Mouse (Mus musculus) MEL-GATA-1-ER (cell line): ENCODE data around the gene Pp2d1.

Source experiments
- DNase-seq: peaks from one replicate; pipeline ENCODE4 v3.0.0-alpha.2; 2012; ENCODE audit warnings: low read depth; ENCODE audit errors: extremely low read depth

Pp2d1 gene

DNA sequence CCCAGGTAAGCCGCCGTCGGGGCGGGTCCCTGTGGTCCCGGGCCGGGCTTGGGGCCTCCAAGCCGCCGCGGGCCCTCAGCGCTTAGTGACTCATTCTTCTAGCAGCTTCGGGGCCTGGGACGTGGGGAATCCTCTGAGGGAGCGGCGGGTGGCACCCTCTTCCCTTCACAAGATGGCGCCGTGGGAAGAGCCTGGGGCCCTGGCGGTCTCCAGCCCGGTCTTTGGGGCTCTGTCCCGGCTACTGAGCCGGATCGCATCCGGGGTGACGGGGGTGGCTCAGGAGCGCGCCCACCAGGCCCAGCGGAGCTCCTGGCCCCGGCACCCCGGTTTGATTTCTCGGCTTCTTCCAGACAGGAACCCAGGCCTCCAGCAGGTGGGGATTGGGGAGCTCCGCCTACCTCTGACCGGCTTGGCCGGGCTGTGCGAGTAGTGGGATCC lies 59.6 kb downstream of the Pp2d1 start:
- peak; percentile 20 for DNase-seq

DNA sequence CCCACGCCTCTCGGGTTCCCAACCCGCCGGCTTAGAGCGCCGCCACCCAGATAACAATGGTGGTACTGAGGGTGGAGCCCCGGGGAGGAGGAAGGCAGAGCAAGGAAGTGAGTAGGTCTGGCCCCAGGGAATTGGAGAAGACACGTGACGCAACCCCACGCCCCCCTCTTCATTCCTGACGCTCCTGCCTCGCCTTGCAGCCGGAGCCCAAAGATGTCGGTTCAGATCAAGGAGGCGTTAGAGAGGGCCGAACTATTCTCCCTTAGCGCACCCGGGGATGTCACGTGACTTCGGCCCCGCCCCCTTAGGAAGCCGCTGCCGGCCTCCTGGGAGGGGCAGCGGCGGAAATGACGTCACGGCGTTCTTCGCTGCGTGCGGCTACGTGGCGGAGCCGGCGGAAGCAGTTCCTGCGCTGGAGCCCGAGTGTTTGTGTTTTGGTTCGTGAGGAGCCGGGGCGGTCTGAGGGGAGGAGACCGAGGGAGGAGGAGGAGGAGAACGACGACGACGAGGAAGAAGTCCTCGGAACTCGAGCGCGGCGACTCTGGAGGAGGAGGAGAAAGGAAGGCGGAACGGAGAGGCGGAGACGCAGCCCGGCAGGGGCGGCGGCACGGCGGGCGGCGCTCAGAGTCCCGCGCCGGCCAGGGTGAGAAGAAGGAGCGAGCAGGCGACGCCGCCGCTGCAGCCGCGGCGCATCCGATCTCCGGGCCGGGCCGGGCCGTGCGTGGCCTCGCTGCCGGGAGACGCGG lies 60.2 kb downstream of the Pp2d1 start, which contains the start of gene Rab5a:
TSS of gene Rab5a (plus strand) at position 377 of the 746 bp plus-strand sequence.
- DNase-seq, result peak; percentile 94

DNA sequence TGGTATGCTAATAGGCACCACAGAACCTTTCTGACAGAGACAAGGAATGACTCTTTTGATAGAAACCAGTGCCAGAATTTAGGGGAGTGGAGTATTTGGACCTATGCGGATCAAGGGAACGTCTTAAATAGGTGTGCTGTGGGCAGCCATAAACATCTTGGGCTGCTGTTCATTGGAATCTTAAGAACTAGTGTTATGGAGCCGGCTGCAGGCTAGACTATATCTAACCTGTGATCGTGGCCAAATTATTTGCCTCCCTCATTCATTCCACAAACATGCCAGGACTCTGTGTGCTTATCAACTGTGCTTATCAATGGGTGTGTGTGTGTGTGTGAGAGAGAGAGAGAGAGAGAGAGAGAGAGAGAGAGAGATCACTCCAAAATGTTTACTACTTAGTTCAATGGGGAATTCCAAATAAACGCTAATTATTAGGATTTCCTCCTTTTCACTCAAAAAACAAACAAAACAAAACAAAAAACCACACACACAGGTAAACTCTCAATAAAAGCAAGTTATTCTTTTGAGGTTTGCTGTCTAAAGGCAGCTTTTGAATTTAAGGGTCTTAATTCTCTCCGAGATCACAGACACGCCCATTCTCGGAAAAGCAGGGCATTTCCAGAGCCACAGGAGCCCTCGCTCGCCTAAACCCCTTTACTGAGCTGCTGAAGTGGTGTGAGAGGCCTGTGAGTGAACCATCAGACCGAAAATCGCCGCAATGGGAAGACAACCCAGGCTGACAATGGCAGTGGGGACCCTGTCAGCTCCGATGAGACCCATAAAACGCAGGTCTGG lies 61.0 kb downstream of the Pp2d1 start:
- peak; percentile 15 for DNase-seq

DNA sequence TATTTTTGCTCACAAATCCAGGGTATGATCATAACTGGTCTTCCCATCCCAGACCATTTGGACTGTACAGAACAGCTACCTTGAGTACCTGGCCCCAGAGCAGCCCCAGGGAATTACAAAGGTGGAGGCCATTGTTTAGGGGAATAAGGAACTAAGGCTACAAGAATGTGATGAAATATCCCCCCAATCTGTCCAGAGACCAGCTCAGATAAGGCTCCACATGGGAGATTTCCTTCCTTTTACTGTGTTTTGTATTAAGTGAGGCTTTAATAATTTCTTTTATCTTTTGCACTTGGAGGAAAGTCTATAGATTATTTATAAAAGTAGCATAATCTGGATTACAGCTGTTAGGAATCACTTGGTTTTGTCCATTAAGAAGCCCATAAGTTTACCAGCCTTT lies 70.6 kb downstream of the Pp2d1 start:
- no peak for DNase-seq

DNA sequence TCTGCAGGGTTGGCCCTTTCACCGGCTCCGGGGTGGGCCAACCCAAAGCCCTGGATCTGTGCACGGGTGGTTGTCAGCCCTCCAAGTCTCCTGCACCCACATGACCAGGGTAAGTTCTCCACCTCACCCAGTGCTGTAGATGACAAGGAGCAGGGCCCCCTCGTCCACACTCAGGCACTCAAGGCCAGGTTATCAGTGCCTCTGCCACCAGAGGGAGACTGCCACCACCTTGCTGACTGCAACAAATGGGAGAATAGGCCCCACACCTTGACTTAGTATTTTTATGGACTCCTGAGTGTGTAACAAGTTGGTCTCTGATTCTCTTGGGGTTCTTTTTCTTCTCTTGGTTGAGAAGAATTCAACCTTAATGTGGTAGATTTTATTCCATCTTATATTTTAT lies 73.7 kb downstream of the Pp2d1 start:
- DNase-seq, result no peak

DNA sequence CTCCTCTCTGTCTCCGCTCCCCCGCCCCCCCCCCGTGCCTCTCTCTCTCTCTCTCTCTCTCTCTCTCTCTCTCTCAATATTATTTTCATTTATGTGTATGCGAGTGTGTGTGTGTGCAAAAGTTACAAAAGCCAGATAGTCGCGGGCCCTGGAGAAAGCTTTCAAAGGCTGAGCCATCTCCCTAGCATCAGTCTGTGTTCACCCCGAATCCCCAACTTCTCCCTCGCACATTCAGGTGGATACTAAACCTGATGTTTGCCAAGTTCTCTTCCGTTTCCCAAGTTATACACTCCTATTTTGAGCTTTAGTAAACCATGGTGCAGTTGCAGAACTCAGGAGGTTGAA lies 75.8 kb downstream of the Pp2d1 start:
- no peak for DNase-seq

DNA sequence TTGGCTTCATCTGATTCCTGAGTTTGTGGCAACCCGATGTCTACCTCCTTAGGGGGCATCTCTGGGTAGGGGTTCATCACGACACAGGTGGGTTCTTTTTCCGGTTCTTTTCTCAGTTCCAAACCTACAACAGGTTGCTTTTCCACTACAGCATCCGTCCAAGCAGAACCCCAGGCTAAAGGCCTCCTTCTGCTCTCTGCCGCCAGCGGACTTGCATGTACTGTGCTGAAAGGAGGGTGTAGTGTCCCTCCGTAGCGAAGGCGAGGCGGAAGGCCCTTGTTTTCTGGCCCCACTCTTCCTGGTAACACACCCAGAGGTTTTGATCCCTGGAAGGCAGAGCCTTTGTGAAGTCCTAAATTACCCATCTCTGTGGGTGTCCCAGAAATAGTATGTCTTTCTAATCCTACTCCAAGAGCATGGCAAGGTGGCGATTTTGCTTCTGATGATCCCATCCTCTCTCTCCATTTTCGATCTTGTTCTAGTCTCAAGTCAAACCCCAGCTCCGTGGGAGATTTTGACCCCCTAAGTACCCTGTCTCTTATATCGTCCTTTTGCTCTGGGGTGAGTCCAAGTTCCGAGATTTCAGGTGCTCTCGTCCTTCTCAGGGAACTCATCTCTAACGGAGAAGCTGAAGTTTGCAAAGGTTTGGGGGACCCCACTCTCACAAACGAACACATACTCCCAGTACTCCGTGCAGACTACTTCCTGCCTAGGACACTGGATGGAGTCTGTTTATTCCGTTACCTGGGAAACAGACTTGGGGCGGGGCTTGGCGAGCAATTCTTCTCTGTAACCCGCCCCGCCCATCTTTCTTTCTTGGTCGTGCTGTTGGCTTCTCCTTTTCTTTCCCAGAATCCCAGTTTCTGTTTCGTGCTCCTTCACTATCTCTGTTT lies 76.4 kb downstream of the Pp2d1 start, which contains the start of gene Efhb:
TSS of gene Efhb (minus strand) at position 719 of the 893 bp plus-strand sequence.
- peak; percentile 33 for DNase-seq
